Mouse (Mus musculus): ENCODE data around the gene Gm49661. TPM values are rescaled to one million over a fixed set of nuclear protein-coding genes. Genes with fewer than 3 reads are reported as not detected.

The Gm49661 gene
- polyA plus RNA-seq, 1 experiment from 2014 or later: not detected

- WGBS: 66% methylated on average over 4 of the region's 4 CpGs
Observed at GRCm38 (mm10) chr8:84973803-84974542, 4.7 kb upstream of the Gm49661 start.

GRCm38 (mm10) chr8:84973079-84973478 lies 3.8 kb upstream of the Gm49661 start:
- H3K36me3 ChIP-seq: peaks cover 44% of the 10 kb centered on the region
- no peak overlapping the region for H3K4me3 ChIP-seq (replicated peaks)
- H3K4me1 ChIP-seq (replicated peaks): peaks cover 64% of the 10 kb centered on the region
- H3K9ac ChIP-seq (replicated peaks): no peak overlapping the region
- no peaks in the 10 kb centered on the region for H3K9me3 ChIP-seq
- no peak overlapping the region for H3K4me2 ChIP-seq (replicated peaks)
- ATAC-seq: no peak
- no peak overlapping the region for H3K27ac ChIP-seq
- H3K27me3 ChIP-seq: peaks cover 13% of the 10 kb centered on the region
- 95% methylated on average over 1 of the region's 1 CpGs for WGBS

More at GRCm38 (mm10) chr8:84973803-84974542, 4.7 kb upstream of the Gm49661 start:
- no peak for ATAC-seq
- H3K4me2 ChIP-seq (replicated peaks): no peak overlapping the region
- peaks cover 21% of the 10 kb centered on the region for H3K27me3 ChIP-seq
- H3K27ac ChIP-seq: no peak overlapping the region
- peaks cover 44% of the 10 kb centered on the region for H3K36me3 ChIP-seq
- peaks cover 65% of the 10 kb centered on the region for H3K4me1 ChIP-seq (replicated peaks)
- H3K9ac ChIP-seq (replicated peaks): no peak overlapping the region
- H3K9me3 ChIP-seq: no peaks in the 10 kb centered on the region
- H3K4me3 ChIP-seq (replicated peaks): no peak overlapping the region

GRCm38 (mm10) chr8:84970913-84971312 lies 1.7 kb upstream of the Gm49661 start:
- WGBS: 67% methylated on average over 5 of the region's 5 CpGs
- Histone ChIP-seq H3K4me3 (replicated peaks) (peak overlapping the region; percentile 77), H3K27ac (peak overlapping the region; percentile 85), H3K9ac (replicated peaks) (peak overlapping the region; percentile 96), H3K36me3 (peaks cover 44% of the 10 kb centered on the region), H3K4me1 (replicated peaks) (peaks cover 57% of the 10 kb centered on the region), H3K9me3 (no peaks in the 10 kb centered on the region), H3K27me3 (no peaks in the 10 kb centered on the region), H3K4me2 (replicated peaks) (peak overlapping the region; percentile 88)
- ATAC-seq: no peak

- Histone ChIP-seq H3K4me3 (replicated peaks) (peak overlapping the region; percentile 77), H3K27ac (peak overlapping the region; percentile 85), H3K9ac (replicated peaks) (peak overlapping the region; percentile 96), H3K4me2 (replicated peaks) (peak overlapping the region; percentile 88), H3K9me3 (no peaks in the 10 kb centered on the region), H3K27me3 (no peaks in the 10 kb centered on the region), H3K36me3 (peaks cover 43% of the 10 kb centered on the region), H3K4me1 (replicated peaks) (peaks cover 57% of the 10 kb centered on the region)
- 9% methylated on average over 21 of the region's 21 CpGs for WGBS
- no peak for ATAC-seq
Observed at GRCm38 (mm10) chr8:84970135-84970790, 1.0 kb upstream of the Gm49661 start.

GRCm38 (mm10) chr8:84968650-84969049 lies 583 bp downstream of the Gm49661 start:
- peak overlapping the region; percentile 88 for H3K4me2 ChIP-seq (replicated peaks)
- peaks cover 54% of the 10 kb centered on the region for H3K4me1 ChIP-seq (replicated peaks)
- peak overlapping the region; percentile 96 for H3K9ac ChIP-seq (replicated peaks)
- H3K4me3 ChIP-seq (replicated peaks): peak overlapping the region; percentile 77
- 30% methylated on average over 2 of the region's 2 CpGs for WGBS
- ATAC-seq: no peak
- H3K27ac ChIP-seq: peak overlapping the region; percentile 85
- no peaks in the 10 kb centered on the region for H3K27me3 ChIP-seq
- peaks cover 28% of the 10 kb centered on the region for H3K36me3 ChIP-seq
- no peaks in the 10 kb centered on the region for H3K9me3 ChIP-seq

GRCm38 (mm10) chr8:84967532-84968304 lies 1.5 kb downstream of the Gm49661 start:
- Histone ChIP-seq H3K27me3 (no peaks in the 10 kb centered on the region), H3K27ac (no peak overlapping the region), H3K4me3 (replicated peaks) (no peak overlapping the region), H3K4me1 (replicated peaks) (peaks cover 54% of the 10 kb centered on the region), H3K9ac (replicated peaks) (no peak overlapping the region), H3K4me2 (replicated peaks) (no peak overlapping the region; the same call in 1 of the 2 replicates), H3K36me3 (peaks cover 19% of the 10 kb centered on the region), H3K9me3 (no peaks in the 10 kb centered on the region)
- WGBS: 85% methylated on average over 13 of the region's 13 CpGs
- no peak for ATAC-seq

- 69% methylated on average over 3 of the region's 3 CpGs for WGBS
- H3K27me3 ChIP-seq: no peaks in the 10 kb centered on the region
- H3K9ac ChIP-seq (replicated peaks): no peak overlapping the region
- peak overlapping the region; percentile 68; the same call in 1 of the 2 replicates for H3K4me3 ChIP-seq (replicated peaks)
- peaks cover 9% of the 10 kb centered on the region for H3K36me3 ChIP-seq
- H3K9me3 ChIP-seq: no peaks in the 10 kb centered on the region
- peaks cover 46% of the 10 kb centered on the region for H3K4me1 ChIP-seq (replicated peaks)
- no peak for ATAC-seq
- H3K4me2 ChIP-seq (replicated peaks): peak overlapping the region; percentile 92; the same call in 1 of the 2 replicates
- H3K27ac ChIP-seq: 0 out of 2 replicates have a peak overlapping the region, but pooled peaks have one; percentile 10
Observed at GRCm38 (mm10) chr8:84966603-84967002, 2.6 kb downstream of the Gm49661 start.

GRCm38 (mm10) chr8:84965731-84966291 lies 3.4 kb downstream of the Gm49661 start:
- Histone ChIP-seq H3K36me3 (0 out of 2 replicates have a peak, but pooled peaks cover 5% of the 10 kb centered on the region), H3K4me2 (replicated peaks) (peak overlapping the region; percentile 92), H3K4me3 (replicated peaks) (peak overlapping the region; percentile 68), H3K4me1 (replicated peaks) (peaks cover 38% of the 10 kb centered on the region), H3K9me3 (no peaks in the 10 kb centered on the region), H3K9ac (replicated peaks) (peak overlapping the region; percentile 76), H3K27me3 (no peaks in the 10 kb centered on the region), H3K27ac (peak overlapping the region; percentile 56)
- under 1% methylated on average over 41 of the region's 41 CpGs for WGBS
- ATAC-seq: peak; percentile 77

- ATAC-seq: no peak
- H3K4me2 ChIP-seq (replicated peaks): no peak overlapping the region
- WGBS: 89% methylated on average over 4 of the region's 4 CpGs
Observed at GRCm38 (mm10) chr8:84963952-84964351, 5.3 kb downstream of the Gm49661 start.

GRCm38 (mm10) chr8:84959811-84960210 lies 9.4 kb downstream of the Gm49661 start:
- no peak overlapping the region for H3K27ac ChIP-seq
- 0 out of 2 replicates have a peak overlapping the region, but pooled peaks have one; percentile 20 for H3K9ac ChIP-seq (replicated peaks)
- no peak overlapping the region for H3K4me2 ChIP-seq (replicated peaks)
- no peaks in the 10 kb centered on the region for H3K27me3 ChIP-seq
- H3K36me3 ChIP-seq: peaks cover 24% of the 10 kb centered on the region
- no peaks in the 10 kb centered on the region for H3K9me3 ChIP-seq
- H3K4me3 ChIP-seq (replicated peaks): no peak overlapping the region
- H3K4me1 ChIP-seq (replicated peaks): peaks cover under 1% of the 10 kb centered on the region
- 94% methylated on average over 7 of the region's 7 CpGs for WGBS
- no peak for ATAC-seq

More at GRCm38 (mm10) chr8:84963952-84964351, 5.3 kb downstream of the Gm49661 start:
- Histone ChIP-seq H3K27me3 (no peaks in the 10 kb centered on the region), H3K4me3 (replicated peaks) (no peak overlapping the region), H3K9ac (replicated peaks) (no peak overlapping the region), H3K36me3 (peaks cover 11% of the 10 kb centered on the region; the same call in 1 of the 2 replicates), H3K4me1 (replicated peaks) (peaks cover 32% of the 10 kb centered on the region), H3K9me3 (no peaks in the 10 kb centered on the region), H3K27ac (no peak overlapping the region)

GRCm38 (mm10) chr8:84956768-84957167 lies 12.5 kb downstream of the Gm49661 start:
- 0 out of 2 replicates have a peak, but pooled peaks have one; percentile 40 for ATAC-seq
- Histone ChIP-seq H3K4me3 (replicated peaks) (no peak overlapping the region), H3K36me3 (peaks cover 24% of the 10 kb centered on the region), H3K9me3 (no peaks in the 10 kb centered on the region), H3K27ac (no peak overlapping the region), H3K9ac (replicated peaks) (no peak overlapping the region), H3K4me2 (replicated peaks) (no peak overlapping the region), H3K27me3 (peaks cover 17% of the 10 kb centered on the region), H3K4me1 (replicated peaks) (no peaks in the 10 kb centered on the region; the same call in 1 of the 2 replicates)
- 51% methylated on average over 2 of the region's 2 CpGs for WGBS
